Mouse (Mus musculus) kidney, postnatal 4 days (tissue): ENCODE measurements at regions not wholly inside any gene's neighbourhood (a gene's known extent, or its start where the extent isn't known, plus 50 kb on each side); places are given as distances from the start of the nearest gene placed in this dataset.
A peak's percentile ranks its signal among the peaks of the same experiment; 100 is the strongest.

Experiments used
- DNase-seq, 2 experiments: peaks; one replicate each; pipeline ENCODE4 v3.0.0; 2021; ENCODE audit warnings: mixed read lengths in 2 of 2

DNA sequence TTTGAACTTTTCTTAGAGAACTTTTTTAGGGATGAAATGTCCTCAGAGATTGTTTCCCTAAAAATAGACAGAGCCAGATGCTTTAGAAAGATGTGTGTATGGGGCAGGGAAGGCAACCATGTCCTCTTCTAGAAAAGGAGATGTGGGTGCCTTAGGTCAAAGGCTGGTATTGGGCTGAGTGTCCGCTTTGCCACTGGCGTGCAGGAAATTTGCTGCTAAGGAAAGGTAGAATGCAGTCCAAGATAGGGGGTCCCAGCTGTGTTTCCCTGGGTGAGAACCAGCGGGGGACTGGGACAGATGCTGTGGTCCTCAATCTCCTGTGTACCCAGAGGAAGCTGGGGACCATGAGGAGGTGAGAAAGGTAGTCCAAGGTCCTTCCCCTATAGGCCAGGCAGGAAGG lies 291.0 kb downstream of the Pdcd6ip start:
- DNase-seq, result no peak

DNA sequence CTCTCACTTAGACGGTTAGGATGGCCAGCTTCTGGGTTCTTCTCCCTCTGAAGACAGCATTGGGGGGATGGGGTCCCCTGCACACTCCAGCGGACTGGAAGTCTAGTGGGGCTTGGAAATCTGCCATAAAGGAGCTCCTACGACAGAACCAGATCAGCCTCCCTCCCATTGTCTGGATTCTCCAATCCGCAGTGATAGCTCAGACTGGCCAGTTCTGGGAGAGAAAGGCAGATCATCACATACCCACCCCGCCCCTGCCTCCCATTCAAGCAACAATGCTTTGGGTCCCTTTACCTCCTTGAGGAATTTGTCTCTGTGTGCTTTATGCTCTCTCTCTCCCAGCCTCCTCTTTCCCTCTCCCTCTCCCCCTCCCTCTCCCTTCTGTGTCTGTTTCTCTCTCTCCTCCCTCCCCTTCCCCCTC lies 292.5 kb downstream of the Pdcd6ip start:
- DNase-seq, result peak in 1 of 2 experiments; percentile 11

GRCm38 (mm10) chr9:113414690-113415089 lies 293.4 kb downstream of the Pdcd6ip start:
- no peak for DNase-seq

GRCm38 (mm10) chr9:113413851-113414250 lies 294.2 kb downstream of the Pdcd6ip start:
- peak; percentile 55 to 61 for DNase-seq

- DNase-seq, result no peak
Measured at GRCm38 (mm10) chr9:113411638-113412037, 296.4 kb downstream of the Pdcd6ip start.

DNA sequence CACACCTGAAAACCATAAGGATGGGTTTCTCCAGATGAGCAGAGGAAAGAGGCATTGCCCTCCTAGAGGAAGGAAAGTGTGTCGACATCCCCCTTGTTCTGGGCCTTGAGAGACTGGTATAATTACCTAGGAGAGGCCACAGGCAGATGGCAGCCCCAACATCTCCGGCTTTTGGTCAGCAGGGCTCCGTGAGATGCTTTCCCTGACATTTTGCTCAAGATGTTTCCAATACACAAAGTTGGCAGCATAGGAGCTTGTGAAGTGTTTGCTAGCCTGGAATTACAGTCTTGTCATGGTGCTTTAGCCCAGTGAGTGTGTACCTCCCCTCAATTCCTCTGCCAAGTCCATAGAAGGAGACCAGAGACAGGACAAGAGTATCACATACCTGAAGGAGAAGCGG lies 299.5 kb downstream of the Pdcd6ip start:
- no peak for DNase-seq

- no peak for DNase-seq
Measured at GRCm38 (mm10) chr9:113394320-113394719, 313.7 kb downstream of the Pdcd6ip start.

- no peak for DNase-seq
Measured at GRCm38 (mm10) chr9:113387356-113387755, 320.7 kb downstream of the Pdcd6ip start.

DNA sequence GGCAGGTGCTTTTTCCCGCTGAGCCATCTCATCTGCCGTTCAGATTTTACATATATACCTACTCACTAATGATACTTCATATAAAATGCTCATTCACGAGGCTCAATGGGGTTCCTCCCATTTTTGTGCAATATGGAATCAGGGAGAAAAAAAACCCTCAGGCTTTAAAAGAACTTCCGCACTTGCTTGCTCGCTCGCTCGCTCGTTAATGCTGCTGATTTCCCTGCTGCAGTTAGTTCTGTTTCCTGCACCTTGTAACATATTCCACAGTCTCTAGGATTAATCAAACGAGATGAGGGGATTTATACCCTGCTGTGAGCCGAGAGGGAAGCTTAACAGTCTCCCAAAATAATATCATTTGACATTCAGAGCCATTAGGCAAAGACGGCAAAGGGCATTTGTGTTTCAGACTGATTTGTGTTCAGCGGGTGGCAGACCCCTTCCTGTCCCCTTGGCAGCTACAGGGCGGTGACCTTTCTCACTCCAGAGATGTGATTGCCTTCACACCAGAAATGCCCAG lies 326.4 kb downstream of the Pdcd6ip start:
- no peak for DNase-seq

DNA sequence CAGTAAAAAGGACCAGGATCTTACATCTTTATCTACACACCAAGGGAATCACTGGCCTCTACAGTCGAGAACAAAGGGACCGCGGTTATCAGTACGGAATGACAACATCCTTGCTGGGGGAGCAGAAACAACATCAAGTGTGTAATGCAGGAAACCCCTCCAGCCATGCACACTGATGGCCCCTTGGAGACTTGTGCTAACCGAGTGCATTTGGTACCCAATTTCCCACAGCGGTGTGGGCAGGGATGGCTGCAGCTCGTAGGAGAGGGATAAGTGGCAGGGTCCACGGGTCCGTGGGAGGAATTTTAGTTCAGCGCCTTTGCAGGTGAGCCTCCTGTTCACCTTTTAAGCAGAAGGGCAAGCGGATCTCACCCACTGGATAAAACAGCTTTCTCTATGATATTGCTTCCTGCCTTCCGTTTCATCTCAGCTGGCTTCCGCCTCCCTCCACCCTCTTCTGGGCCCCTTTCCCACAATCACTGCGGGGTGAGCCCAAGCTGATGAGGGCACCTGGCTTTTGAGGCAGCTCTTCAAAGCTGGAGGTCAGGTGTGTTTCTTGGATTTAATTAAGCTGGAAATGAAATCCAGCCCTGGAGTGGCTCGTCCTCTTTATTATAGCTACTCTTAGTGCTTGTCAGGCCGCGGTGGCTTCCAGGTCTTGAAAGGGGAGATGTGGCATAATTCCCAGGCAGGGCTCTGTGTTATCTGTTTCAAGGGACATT lies 327.5 kb downstream of the Pdcd6ip start:
- DNase-seq, result no peak

GRCm38 (mm10) chr9:113378525-113378924 lies 329.5 kb downstream of the Pdcd6ip start:
- no peak for DNase-seq

- no peak for DNase-seq
Measured at GRCm38 (mm10) chr9:113371718-113372306, 336.2 kb downstream of the Pdcd6ip start.

DNA sequence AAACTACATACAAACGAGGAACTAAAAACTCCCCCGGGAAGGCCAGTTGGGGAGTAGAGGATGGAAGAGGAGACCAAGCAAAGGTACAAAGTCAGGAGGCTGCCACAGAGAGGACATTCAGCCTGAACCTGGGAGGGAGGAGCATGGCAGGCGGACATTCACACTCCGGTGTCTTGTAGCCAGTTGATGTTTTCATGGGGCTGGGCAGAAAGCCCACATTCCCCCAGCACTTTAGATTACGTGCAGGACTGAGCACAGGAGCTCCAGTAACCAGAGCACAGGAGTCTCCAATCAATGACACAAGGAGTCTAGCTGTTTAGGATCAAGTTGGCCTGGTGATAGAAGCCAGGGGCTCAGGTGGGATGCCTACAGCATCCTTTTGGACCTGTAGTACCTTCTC lies 360.1 kb downstream of the Pdcd6ip start:
- no peak for DNase-seq

- no peak for DNase-seq
Measured at GRCm38 (mm10) chr9:113346531-113346930, 361.5 kb downstream of the Pdcd6ip start.

- no peak for DNase-seq
Measured at GRCm38 (mm10) chr9:113342131-113342530, 365.9 kb downstream of the Pdcd6ip start.

- peak; percentile 26 to 39 for DNase-seq
Measured at GRCm38 (mm10) chr9:113340838-113341237, 367.2 kb downstream of the Pdcd6ip start.

- no peak for DNase-seq
Measured at GRCm38 (mm10) chr9:113340036-113340435, 368.0 kb downstream of the Pdcd6ip start.

DNA sequence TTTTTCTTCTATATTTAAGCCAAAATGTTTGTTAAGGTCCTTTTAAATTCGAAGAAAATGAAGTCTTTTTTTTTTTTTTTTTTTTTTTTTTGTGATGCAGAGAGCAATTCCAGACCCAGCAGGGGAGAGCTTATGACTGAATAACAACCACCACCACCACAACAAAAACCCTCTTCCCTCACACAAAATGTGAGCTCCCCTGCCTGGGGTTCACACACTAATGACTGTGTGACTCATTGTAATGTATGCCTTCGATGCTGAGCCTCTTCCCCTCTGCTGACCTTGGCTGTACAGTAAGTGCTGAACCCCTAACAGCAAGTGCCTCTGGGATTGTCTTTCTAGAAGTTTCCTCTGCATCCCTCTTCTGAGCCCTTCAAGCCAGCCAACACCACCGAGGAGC lies 383.6 kb downstream of the Pdcd6ip start:
- no peak for DNase-seq

DNA sequence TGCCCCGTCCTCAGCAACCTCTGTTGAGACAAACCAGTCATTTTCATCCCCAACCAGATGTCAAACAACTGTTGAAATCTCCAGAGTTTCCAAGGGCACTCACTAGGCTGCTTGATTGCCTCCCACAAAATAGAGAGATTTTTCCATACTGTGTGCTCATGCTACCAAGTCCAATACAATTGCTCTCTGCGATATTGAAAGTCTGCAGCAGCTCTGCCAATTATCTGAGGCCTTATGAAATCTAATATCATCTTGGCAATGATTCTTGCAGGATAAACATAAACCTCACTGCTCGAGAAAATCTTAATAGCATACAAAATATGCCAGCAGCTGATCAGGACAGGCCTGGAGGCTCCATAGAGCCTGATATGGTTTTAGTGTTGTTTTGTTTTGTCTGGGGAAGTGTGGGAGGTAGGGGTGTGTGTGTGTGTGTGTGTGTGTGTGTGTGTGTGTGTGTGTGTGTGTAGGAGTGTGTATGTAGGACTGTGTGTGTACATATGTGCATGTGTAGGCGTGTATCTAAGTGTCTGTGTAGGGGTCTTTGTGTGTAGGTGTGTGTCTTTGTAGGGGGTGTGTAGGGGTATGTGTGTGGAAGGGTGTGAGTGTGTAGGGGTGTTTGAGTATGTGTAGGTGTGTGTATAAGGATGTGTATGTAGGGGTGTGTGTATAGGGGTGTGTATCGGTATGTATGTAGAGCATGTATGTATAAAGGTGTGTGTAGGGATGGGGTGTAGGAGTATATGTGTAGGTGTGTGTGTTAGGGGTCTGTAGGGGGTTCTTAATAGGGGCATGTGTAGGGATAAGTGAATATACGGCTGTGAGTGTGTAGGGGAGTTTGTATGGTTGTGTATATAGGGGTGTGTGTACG lies 398.1 kb downstream of the Pdcd6ip start:
- no peak for DNase-seq

DNA sequence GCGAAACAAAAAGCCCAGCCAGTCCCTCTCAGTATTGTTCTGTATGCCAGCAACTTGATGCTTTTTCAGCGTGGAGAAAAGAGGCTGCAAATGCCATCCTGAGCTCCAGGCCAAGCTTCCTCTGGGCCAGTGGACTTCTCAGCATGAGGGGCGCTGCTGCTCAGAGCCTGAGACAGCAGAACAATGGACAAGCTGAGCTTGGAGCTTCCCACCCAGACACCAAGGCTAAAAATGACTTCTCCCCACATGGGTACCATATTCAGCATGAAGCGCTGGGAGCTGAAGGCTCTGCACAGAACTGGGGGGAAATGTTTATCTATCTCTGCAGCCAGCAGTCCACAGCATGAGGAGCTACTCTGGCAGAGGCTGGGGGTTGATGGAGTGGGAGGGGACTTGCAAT lies 402.3 kb downstream of the Pdcd6ip start:
- no peak for DNase-seq

DNA sequence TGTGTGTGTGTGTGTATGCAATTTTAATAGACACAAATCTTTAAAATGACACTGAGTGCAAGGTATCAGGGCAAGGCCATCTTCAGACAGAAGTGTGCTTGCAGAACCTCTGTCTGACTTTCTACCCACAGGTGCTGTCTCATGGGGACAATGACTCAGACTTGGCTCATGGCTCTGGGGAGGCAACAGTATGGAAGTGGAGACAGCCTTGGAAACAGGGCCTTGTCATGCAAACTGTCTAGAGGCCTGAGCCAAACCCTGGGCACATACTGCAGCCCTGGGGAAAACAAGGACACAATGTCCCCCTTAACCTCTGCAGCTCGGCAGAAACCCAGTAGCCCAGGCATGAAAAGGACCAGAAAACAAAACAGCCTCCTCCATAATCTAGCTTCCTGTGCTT lies 405.6 kb downstream of the Pdcd6ip start:
- no peak for DNase-seq

- DNase-seq, result peak; percentile 55 to 59
Measured at GRCm38 (mm10) chr9:113300846-113301245, 407.2 kb downstream of the Pdcd6ip start.

DNA sequence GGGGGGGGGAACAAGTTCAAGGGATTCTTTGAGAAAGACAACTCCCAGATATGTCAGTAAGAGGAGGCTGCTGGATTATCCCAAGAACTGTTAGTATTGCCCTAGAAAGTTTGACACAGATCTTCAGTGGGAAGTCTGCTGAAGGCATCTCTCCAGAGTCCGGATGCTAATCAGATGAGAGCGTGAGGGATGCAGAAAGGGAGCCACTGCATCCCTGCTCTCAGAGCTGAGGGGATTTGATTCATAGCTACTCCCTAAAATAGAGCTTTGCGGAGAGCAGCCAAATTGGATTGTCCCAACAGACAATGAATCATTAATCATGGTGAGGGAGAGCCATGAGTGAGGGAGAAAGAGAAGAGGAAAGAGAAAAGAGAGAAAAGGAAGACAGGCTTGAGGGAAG lies 408.2 kb downstream of the Pdcd6ip start:
- DNase-seq, result no peak
